Mouse (Mus musculus) liver (tissue): Measurements from ENCODE around the gene Wdr1.
"Not testable (repeated sequence)": the region's sequence is repeated elsewhere in the genome, so short reads cannot be mapped to it uniquely, and the experiment has no call there.

Experiments used
- DNase-seq: peaks from one replicate; pipeline ENCODE4 v3.0.0-alpha.2; 2020; ENCODE audit warnings: mixed read lengths

The Wdr1 gene

DNA sequence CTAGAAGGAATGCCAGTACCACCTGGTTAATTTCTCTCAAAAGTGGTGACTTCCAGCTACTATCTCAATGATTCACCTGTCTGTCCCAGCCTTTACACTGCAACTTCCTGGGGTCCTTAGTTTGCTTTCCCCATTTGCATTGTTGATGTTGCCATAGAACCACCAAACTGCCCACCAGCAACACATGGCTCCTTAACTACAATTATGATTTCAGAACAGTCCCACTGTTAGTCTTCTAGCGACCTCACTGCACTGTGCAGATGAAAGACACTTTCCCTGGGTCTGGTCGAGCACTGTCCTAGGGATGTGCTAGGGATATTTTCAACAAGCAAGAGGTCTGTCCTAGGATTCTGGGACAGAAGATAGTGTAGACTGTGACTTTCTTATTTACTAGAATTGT is at the start of gene Wdr1:
TSS of gene Wdr1 (minus strand) at position 101 of the 400 bp plus-strand sequence.
- no peak for DNase-seq

DNA sequence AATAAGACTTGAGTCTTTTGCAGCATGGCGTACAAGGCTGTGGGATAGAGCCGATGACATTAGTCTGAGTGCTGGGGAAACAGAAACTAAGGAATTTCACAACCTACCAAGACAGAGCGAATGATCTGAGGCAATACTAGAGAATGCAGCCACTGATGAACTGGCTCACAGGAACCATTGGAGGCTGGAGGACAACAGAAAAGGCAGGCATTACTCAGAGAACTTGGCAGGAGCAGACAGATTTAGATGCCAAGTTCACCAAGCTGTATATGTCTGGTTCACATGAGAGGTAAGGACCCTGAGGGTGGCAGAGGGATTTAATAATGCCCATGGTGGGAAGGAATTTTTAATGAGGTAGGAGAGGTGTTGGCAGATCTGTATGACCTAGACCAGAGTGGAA is 48.1 kb upstream of the Wdr1 start:
- no peak for DNase-seq

DNA sequence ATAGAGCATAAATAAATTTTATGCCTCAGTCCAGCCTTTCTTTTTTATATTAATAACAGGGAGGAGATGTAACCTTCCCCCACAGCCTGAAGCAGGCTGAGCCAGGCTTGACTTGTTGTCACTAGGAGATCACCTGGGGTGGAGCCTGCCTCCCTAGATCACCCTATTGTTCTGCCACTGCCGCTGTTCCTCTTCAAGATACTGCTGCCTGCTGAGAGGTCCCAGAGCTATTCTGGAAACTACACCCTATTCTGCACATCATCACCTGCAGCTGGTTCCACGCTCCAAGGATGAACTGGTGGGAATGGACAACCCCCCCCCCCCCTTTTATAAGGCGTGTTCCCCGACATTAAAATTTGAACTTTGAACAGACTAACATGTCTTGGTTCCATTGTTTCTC is 45.2 kb upstream of the Wdr1 start:
- not testable (repeated sequence) for DNase-seq

DNA sequence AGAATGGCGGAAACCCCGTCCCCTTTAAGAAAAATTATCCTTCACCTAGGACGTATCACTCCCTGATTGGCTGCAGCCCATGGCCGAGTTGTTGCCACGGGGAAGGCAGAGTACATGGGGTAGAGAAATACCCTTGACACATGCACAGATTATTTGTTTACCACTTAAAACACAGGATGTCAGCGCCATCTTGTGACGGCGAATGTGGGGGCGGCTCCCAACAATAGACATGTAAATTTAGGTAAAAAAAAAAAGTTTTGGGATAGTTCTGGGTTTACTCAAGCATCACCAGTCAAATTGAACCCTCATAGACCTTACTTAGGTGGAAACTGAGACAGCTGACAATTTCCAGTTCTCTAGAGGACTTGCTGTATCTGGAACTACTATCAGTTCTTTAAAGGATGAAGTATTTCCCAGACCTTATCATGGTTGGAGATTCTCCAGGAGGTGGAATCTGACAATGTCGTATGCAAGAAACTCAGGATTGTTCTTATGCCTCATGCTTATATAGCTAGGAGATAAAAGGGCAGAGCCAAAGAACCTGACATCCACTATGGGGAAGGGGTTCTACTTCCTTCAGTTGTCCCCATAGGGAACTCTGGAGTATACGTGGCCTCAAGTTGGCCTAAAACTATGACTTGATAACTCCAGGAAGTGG is 35.8 kb upstream of the Wdr1 start:
- DNase-seq = no peak

DNA sequence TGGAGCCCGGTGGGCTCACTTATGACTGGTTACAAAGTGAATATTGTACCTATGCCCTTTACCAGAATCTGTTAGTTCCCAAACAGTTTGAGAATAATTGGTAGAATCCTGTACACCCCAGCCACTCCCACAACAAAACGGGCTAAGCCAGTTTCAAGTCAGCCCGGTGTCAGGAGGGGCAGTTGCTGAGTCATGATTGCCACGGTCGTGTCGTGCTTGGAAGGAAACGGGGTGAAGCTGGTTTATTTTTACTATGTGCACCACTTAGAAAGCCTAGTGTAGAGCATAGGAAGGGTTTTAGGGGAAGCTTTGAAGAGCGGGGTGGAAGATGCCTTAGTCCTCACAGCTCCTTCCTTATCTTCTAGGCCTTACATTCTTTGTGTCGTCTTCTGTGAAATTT is 25.9 kb upstream of the Wdr1 start:
- DNase-seq = peak; percentile 38

DNA sequence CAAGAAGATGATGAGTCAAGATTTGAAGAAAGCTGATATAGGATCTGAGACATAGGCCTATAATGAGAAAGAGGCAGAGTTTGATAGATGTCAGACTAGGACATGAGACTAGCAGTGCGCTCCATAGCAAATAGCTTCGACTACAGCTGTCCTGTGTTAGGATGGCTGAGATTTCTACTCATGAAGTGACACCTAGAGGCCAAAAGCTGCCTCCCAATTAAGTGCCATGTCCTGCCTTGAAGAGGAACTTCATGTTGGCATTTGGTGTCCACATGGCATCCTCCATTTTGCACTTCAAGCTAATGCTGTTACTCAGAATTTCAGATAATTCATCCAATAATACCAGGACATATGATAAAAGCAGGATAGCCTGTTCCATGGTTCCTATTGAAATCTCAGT is 22.4 kb upstream of the Wdr1 start:
- no peak for DNase-seq

DNA sequence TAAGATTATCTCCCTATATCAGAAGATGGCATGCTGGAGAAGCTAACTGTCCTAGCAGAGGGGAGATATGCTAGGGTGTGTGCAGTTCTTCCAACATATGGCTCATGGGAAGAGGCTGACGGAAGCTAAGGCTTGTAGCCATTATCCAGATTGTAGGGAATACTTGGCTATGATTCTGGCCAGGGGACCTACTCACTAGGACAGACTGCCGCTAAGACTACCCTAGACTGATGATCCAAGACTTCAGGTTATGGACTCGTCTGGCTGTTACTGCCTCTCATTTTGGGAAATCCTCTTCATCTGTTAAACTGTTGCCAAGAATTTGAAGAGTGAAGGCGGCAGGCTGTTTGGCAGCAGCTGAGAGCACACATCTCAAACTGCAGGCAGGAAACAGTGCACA is 20.0 kb upstream of the Wdr1 start:
- no peak for DNase-seq

DNA sequence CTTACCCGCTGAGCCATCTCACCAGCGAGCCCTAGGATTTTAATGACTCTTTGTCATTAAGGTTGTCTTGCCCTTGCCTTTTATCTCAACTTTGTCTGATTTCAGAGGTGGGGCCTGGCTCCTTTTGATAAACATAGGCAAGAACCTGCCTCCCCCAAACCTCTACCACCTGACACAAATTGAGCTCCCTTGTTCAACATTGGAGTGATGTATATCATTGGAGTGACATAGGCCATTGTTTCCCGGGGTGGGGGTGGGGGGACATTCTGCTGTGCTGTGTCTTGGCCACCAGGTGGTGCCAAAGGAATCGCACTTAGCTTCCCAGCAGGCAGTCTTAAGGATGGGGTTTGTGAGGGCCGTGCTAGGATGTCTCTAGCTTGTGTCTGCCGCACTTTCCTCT is 17.7 kb upstream of the Wdr1 start:
- peak; percentile 25 for DNase-seq

DNA sequence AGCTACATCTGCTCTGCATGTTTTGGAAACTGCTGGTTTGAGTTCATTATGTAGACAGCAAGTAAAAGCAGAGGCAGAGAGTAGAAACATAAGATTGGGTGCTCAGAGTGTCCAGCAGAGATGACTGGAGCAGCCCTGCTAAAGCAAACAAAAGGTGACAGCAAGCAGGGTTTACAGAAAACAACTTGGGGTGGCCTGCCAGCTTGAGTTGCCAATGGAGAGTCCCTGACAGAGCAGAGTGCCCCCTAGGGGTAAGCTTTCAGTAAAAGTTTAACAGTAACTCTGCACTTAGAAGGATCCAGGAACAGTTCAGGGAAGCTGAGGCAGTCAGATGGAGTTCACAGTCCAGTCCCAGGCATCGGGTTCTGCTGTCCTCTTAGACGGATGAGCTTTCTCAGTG is 7.9 kb upstream of the Wdr1 start:
- DNase-seq = no peak

DNA sequence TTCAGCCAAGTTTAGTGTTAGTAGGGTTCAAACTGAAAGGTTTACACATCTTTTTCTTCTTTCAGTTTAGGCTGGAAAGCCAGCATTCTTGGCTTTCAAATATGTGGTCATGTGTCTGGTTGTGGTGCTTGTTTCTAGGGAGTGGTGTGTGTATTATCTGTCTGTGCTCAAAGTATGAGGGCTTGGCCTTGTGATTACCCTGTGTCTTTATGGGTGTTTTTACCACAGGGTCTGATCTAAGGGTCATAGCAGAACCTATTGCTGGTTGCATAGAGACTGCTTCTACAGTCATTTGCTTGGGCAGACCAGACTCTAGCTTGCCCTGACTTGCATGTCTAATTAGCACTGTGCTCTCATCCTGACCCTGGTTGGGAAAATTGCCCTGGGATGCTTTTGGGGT is 5.6 kb upstream of the Wdr1 start:
- no peak for DNase-seq

DNA sequence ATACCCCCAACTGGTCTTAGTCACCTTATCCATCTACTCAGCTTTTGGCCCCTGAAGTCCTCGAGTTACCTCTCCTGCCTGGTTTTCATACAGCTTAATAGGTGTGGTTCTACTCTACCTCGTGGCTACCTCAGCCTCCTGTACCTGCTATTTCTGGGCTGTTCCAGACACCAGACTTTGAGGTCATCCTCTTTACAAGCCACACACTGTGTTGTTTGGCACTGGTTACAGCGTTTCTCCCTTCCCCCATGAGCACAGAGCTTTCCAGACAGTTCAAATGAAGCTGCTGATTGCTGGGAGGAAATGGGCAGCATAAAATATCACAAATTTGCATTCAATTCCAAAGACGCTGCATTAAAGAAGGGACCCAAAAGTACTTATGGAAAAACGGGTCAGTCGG is 1.8 kb upstream of the Wdr1 start:
- no peak for DNase-seq

DNA sequence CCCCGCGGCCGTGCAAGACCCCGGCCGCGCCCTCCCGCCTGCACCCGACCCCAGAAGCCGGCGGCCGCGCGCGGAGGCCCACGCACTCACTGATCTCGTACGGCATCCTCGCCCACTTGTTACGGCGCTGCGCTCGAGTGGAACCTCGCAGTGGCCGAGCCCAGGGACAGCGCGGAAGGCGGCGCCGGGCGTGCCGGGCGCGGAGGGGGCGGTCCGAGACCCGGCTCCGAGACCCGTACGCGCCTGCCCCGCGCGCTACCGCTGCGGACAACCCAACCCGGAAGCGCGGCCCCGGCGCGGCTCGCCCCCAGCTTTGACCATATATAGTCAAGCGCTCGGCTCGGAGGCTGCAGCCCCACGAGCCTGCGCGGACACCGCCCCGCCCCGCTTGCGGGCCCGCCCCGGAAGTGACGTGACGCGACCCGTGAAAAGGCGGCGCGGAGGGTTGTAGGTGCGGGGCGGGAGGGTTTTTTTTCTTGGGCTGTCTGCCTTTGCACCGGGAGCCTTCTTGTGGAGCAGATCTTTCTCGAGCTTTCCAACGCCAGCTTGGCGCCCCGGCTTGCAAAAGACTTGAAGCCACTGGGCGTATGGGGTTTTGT is 1.5 kb downstream of the Wdr1 start:
- DNase-seq = peak; percentile 98

DNA sequence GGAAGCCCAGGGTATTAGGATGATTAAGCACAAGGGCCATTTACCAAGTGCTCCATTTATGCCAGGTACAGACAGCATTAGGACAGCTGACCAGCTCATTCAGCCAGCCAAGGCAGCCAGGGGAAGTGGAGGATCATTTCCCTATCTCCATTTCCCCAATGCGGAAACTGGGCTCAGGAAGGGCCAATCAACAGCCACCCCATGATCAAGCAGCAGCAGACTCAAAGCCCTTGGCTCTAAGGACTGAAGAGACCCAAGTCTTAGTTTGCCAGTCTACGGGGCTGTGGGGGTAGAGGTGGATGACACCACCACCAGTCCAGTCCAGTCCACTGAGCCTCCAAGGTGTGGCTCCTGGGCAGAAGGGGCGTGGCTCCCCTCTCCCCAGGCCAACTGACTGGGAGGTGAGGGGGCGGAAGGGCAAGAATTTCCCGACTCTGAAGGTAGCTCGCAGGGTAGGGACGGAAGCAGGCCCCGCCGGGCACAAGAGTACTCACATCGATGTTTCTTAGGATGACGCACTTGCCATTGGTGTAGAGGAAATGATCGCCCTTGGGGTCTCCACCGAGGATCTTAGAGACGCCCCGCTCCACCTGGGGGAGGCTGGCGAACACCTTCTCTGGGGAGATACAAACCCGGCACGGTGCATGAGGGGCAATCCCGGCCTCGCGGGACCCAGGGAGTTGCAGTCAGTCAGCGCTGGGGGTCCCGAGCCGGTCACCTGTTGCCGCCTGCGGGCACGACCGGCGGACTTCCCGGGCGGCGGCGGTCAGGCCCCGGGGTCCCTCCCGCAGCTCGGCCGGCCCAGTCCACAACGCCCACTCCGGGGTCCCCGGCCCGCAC is 2.2 kb downstream of the Wdr1 start:
- peak; percentile 73 for DNase-seq

DNA sequence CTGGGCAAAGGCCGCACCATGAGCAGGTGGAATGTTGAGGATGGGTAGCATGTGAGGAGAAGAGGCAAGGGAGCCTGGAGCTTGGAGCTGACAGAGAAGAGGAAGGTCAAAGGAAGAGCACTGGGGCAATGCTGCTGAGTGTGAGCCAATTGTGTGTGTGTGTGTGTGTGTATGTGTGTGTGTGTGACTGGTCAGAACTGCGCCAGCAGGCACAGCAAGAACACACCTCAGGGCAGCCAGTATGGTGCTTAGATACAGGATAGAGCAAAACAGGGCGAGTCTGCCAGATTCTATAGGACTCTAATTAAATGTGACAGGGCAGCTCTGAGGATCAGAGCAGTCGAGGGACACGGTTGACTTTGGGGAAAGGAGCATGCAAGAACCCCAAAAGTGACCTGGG is 4.2 kb downstream of the Wdr1 start:
- no peak for DNase-seq

DNA sequence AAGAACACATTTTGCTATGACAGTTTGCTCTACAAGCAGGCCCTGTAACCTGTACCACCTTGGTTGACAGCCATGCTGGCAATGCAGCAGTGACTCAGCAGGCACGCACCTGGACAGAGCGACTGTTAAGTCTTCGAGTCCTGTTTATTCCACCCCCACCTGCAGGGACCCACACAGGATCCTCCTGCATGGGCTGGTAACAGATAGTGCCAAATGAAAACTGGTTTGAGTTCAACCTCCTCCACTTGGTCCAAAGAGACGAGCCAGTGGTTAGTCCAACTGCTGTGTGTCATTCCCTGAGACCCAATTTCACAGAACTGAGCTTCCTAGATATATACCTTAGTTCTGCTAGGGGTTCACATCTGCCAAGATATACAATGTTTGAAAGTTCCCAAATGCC is 5.2 kb downstream of the Wdr1 start:
- no peak for DNase-seq

DNA sequence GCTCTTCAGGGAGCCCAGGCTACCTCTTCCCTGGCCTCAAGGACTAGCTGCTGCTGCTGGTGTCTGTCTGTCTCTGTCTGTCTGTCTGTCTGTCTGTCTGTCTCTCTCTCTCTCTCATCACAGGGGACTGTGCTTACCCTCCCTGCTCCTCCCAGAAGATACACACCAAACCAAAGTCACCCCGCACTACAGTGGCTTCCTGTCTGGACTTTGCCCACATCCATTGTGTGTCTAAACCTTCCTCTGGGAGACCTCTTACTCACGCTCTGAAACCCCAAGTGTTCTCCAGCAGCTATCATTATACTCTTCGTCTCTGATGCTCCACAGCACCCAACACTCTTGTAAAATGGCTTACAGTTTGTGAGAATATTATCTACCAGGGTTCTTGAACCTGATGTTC is 6.6 kb downstream of the Wdr1 start:
- no peak for DNase-seq

DNA sequence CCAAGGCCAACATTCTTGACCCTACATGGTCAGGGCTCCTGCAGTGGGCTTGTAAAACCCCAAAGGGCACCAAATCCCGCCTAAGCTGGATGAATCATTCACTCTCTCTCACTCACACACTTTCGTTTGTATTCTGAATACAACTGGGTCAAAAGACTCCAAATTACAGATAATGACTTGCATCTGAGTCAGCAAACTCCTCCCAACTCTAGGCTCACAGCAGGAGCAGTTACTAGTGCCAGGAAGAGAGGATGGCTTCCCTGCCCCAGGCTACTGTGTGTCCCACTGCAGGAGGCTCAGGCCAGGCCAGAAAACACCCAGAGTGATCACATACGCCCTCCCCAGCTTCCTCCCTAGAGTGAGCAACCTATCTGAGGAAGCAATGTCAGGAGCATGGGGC is 9.1 kb downstream of the Wdr1 start:
- no peak for DNase-seq

DNA sequence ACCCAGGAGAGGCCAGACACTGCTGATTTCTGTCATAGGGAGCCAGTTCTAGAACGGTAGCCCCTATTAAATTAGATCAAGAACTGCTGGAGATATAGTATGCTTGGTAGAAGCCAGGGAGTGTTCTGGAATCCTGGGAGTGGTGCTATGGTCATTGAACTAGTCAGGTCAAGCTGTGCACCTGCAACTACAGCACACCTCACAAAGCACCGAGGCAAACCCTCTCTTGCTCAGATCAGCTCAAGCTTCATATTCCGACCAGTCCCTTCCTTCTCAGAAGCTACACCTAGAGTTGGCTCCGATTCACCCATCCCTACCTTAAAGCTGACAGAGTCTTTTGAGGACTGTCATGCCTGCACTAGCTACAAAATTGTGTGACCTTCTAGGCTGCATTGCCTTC is 9.5 kb downstream of the Wdr1 start:
- no peak for DNase-seq

DNA sequence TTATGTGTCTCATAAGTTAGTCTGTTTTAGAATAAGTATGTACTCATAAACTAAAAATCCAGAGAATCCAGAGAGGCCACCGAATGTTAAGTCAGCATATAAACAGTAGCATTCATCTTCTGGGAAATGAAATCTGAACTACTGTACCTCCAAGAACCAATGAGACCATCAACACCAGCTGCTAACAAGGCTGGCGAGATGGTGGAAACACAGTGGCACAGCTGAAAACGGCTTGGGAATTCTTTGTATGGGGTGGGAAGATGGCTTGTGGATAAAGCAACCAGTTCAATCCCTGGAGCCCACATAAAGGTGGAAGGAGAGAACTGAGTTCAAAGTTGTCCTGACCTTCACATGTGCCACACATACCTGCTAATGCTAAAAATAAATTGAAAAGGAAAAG is 10.4 kb downstream of the Wdr1 start:
- no peak for DNase-seq

DNA sequence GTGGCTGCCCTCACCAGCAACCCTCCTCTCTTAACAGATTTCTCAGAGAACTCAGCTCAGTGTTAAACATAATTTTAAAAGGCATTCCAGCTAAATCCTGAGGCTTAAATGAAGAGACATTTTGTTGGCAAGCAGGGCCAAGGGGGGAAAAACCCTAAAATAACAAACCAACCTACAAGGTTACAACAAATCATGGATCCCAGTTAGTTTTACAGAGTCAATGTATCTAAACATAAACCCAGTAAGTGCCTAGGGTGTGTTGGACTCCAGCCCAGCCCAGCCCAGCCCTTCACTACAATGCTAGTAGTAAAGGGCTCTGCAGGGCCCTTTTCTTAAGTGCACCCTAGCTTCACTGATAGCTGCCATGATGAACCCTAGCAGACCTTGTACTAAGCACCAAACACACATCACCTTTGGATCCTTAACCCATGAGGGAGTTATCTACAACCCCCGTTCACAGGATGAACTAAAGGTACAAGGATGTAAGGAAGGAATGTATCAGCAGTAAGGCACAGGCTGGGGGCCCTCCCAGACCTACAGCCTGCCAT is 12.7 kb downstream of the Wdr1 start:
- no peak for DNase-seq

DNA sequence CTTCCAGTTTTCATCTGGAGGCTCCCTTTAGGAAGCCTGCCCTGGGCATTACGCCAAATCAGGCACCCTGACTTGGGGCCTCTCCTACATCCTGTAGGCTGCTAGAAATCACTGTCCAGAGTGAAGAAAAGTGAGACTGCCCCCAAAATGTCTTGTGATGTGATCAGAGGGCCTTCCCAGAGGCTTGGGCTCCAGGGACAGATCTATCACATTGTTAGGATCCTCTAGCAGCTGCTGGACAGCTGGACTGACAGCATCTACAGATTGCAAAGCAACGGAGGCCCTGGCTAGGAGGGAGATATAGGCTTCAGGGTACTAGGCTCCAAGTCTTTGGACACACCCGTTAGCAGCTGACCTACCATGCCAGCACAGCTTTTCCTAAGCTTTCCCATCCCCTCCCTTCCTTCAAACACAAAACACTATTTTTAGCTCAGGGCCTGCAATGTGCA is 13.5 kb downstream of the Wdr1 start:
- peak; percentile 37 for DNase-seq

DNA sequence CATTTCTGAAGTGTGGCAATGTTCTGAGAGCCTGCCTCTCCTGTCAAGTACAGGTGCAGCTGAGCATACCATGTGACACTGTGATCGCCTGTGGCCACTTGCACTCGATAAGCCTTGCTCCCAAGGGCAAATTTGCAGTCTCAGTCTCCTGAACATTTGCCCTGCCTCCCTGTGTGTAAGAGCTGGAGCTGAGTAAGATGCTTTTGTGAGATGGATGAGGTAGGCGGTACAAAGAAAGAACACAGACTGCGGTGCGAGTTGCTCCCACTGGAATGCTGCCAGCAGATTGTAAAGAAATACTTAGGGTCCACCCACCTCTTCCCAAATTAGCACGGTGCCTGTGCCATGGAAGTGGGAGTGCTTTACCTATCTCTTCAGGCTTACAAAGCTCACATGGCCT is 15.6 kb downstream of the Wdr1 start:
- no peak for DNase-seq

DNA sequence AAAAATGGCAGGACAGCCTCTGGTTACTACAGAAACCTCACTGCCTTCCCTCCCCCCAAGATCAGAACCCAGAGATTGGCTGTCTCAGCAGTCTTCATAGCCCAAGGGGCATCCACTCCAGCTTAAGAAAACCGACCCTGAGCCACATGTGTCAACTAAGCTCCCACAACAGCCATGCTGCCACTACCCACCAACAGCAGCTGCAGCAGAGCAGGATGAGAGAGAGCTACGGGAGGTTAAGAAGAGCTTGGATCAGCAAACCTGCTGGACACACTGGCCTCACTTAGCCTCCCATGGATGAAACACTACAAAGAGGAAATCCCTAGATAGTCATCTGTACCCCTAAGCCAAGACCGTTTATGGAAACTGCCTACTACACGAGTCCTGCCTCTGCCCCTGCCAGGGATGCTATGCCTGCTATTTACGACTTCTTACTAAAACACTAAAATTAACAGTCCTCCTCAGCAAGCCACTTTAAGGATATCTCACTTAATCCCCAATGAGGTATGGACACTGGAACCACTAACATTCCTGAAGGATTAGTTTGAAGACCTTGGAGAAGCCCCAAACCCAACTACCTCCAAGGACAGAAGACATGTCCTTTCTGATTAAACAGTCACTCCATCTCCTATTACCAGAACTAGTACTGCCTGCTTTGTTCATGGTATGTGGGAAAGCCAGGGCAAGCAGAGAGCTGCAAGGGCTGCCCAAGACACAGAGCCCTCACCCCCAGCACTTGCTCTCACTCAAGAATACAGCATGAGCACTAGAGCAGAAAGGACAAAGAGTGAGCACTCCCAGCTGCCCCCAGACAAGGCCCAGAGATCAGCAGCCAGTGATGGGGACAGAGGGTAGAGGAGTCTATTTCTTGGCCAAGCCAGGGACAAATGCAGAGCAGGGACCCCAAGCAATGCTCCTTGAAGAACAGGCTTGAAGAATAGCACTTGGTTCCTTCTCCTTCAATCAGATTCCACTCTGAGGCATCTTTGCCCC is 18.3 kb downstream of the Wdr1 start:
- DNase-seq = no peak
